Mouse (Mus musculus) CH12.LX (cell line): ENCODE measurements around the gene Col5a1. TPM values are rescaled to one million over a fixed set of nuclear protein-coding genes. Genes with fewer than 3 reads are reported as not detected.

Source experiments
- DNase-seq: peaks from one replicate; pipeline ENCODE4 v3.0.0-alpha.2; 2013; ENCODE audit errors: extremely low read depth
- H3K27ac ChIP-seq: 2 replicates; pipeline ENCODE4 v1.5.1; 2012; ENCODE audit warnings: low read depth, mild to moderate bottlenecking, control low read depth, moderate library complexity; ENCODE audit not compliant: insufficient read depth
- H3K27me3 ChIP-seq: replicated peaks from 2 replicates; pipeline ENCODE3; 2012; ENCODE audit warnings: inconsistent platforms
- H3K36me3 ChIP-seq, 2 experiments: replicated peaks in 1 of 2; 2 replicates each; pipeline versions ENCODE3 to v1.6.1; 2012; ENCODE audit warnings: inconsistent platforms in 1 of 2, low read length in 1 of 2, mild to moderate bottlenecking in 1 of 2, mixed read lengths in 1 of 2, moderate library complexity in 1 of 2; ENCODE audit not compliant: control insufficient read depth in 1 of 2, insufficient read depth in 1 of 2
- H3K4me1 ChIP-seq, 2 experiments: 2 replicates each; pipeline ENCODE4 v1.6.1; 2012; ENCODE audit warnings: inconsistent platforms in 1 of 2, moderate library complexity in 1 of 2; ENCODE audit not compliant: insufficient read depth in 2 of 2, control insufficient read depth in 1 of 2
- H3K4me2 ChIP-seq: 2 replicates; pipeline ENCODE4 v1.6.1; 2012; ENCODE audit warnings: low read depth, mild to moderate bottlenecking, control low read depth; ENCODE audit not compliant: poor library complexity, insufficient read depth, severe bottlenecking
- H3K4me3 ChIP-seq, 3 experiments: fragments of 150-350 bp in 1 of 3; sonication (generic) in 1 of 3; replicated peaks in 1 of 3; 2 replicates each; pipeline versions ENCODE3 to v1.5.1; 2011 to 2012; ENCODE audit warnings: low read depth in 2 of 3, low read length in 2 of 3, mild to moderate bottlenecking in 2 of 3, moderate library complexity in 2 of 3, control low read depth in 1 of 3, improper control_type of control experiment in 1 of 3, inconsistent platforms in 1 of 3, mixed read lengths in 1 of 3; ENCODE audit not compliant: poor library complexity in 1 of 3
- H3K79me2 ChIP-seq: replicated peaks from 2 replicates; pipeline ENCODE4 v1.6.1; 2012; ENCODE audit warnings: mild to moderate bottlenecking, moderate library complexity; ENCODE audit not compliant: control insufficient read depth, poor library complexity, insufficient read depth, severe bottlenecking; ENCODE audit errors: extremely low read depth
- H3K9ac ChIP-seq: 2 replicates; pipeline ENCODE4 v1.6.1; 2012; ENCODE audit warnings: low read depth, mild to moderate bottlenecking, control low read depth, moderate library complexity; ENCODE audit not compliant: insufficient read depth
- H3K9me3 ChIP-seq: replicated peaks from 2 replicates; pipeline ENCODE3; 2012; ENCODE audit warnings: low read length, inconsistent platforms, mixed read lengths
- BHLHE40 ChIP-seq: IDR thresholded peaks from 2 replicates; pipeline ENCODE4 v1.6.1; 2011; ENCODE audit warnings: mild to moderate bottlenecking, low read depth, low read length, improper control_type of control experiment
- E2F4 ChIP-seq: IDR thresholded peaks from 2 replicates; pipeline ENCODE4 v1.6.1; 2011; ENCODE audit warnings: low read depth, low read length, improper control_type of control experiment; ENCODE audit not compliant: insufficient replicate concordance
- JUND ChIP-seq: conservative IDR thresholded peaks from 2 replicates; pipeline ENCODE4 v1.6.1; 2011; ENCODE audit warnings: low read depth, low read length, improper control_type of control experiment
- KAT2A ChIP-seq: IDR thresholded peaks from 2 replicates; pipeline ENCODE4 v1.6.1; 2012; ENCODE audit warnings: low read length, improper control_type of control experiment, inconsistent platforms; ENCODE audit not compliant: insufficient replicate concordance
- MAFK ChIP-seq: IDR thresholded peaks from 2 replicates; pipeline ENCODE4 v1.6.1; 2011; ENCODE audit warnings: low read length, improper control_type of control experiment; ENCODE audit not compliant: insufficient replicate concordance
- MAX ChIP-seq: IDR thresholded peaks from 2 replicates; pipeline ENCODE4 v1.6.1; 2011; ENCODE audit warnings: low read length, improper control_type of control experiment
- NRF1 ChIP-seq: IDR thresholded peaks from 2 replicates; pipeline ENCODE4 v1.6.1; 2014; ENCODE audit warnings: low read depth, mild to moderate bottlenecking, inconsistent platforms, low read length, improper control_type of control experiment, moderate library complexity
- PAX5 ChIP-seq: IDR thresholded peaks from 2 replicates; pipeline ENCODE4 v1.6.1; 2012; ENCODE audit warnings: low read length, inconsistent platforms, mixed read lengths
- POLR2A ChIP-seq: IDR thresholded peaks from 2 replicates; pipeline ENCODE4 v1.6.1; 2011; ENCODE audit warnings: low read depth, mild to moderate bottlenecking, improper control_type of control experiment, low read length
- RAD21 ChIP-seq: IDR thresholded peaks from 2 replicates; pipeline ENCODE4 v1.6.1; 2011; ENCODE audit warnings: low read depth, mild to moderate bottlenecking, low read length, improper control_type of control experiment, moderate library complexity
- RCOR1 ChIP-seq: conservative IDR thresholded peaks from 2 replicates; pipeline ENCODE4 v1.6.1; 2012; ENCODE audit warnings: low read depth, mild to moderate bottlenecking, inconsistent platforms, low read length, improper control_type of control experiment
- SIN3A ChIP-seq: IDR thresholded peaks from 2 replicates; pipeline ENCODE4 v1.6.1; 2012; ENCODE audit warnings: low read length, improper control_type of control experiment, inconsistent platforms
- SMC3 ChIP-seq: IDR thresholded peaks from 2 replicates; pipeline ENCODE4 v1.6.1; 2011; ENCODE audit warnings: low read depth, low read length, improper control_type of control experiment
- UBTF ChIP-seq: IDR thresholded peaks from 2 replicates; pipeline ENCODE4 v1.6.1; 2012; ENCODE audit warnings: low read depth, mild to moderate bottlenecking, inconsistent platforms, low read length, improper control_type of control experiment, moderate library complexity
- USF2 ChIP-seq: conservative IDR thresholded peaks from 2 replicates; pipeline ENCODE4 v1.6.1; 2011; ENCODE audit warnings: low read depth, low read length, improper control_type of control experiment
- ZC3H11A ChIP-seq: IDR thresholded peaks from 2 replicates; pipeline ENCODE4 v1.6.1; 2012; ENCODE audit warnings: low read depth, mild to moderate bottlenecking, inconsistent platforms, low read length, improper control_type of control experiment
- ZNF384 ChIP-seq: IDR thresholded peaks from 2 replicates; pipeline ENCODE4 v1.6.1; 2012; ENCODE audit warnings: low read depth, low read length, improper control_type of control experiment, inconsistent platforms
- dilution Hi-C: fragments of 300-500 bp; cut with MboI; formaldehyde crosslinking; loops from 2 replicates; pipeline ENCODE4 v1.14.3; 2020; ENCODE audit warnings: low sequenced_read_pairs; ENCODE audit not compliant: extremely low pct_unique_long_range_greater_than_20kb, extremely low pct_ligation_motif_present
- in situ Hi-C: fragments of 300-500 bp; cut with MboI; formaldehyde crosslinking; loops from 3 replicates; pipeline ENCODE4 v1.14.3; 2019; ENCODE audit warnings: low sequenced_read_pairs, low pct_ligation_motif_present, low pct_unique_long_range_greater_than_20kb, mixed read lengths
- polyA plus RNA-seq: library from polyadenylated mRNA; unstranded; fragments of >175 nt; gene quantifications from 2 replicates; pipeline ENCODE4 v1.2.1, GENCODE M21; 2012; ENCODE audit warnings: low read depth; ENCODE audit not compliant: insufficient read length
- total RNA-seq, 2 experiments: library from RNA; depleted of rRNA; stranded (reverse); fragments of 300-350 nt in 1 of 2; fragments of >200 nt in 1 of 2; gene quantifications; 2 replicates each; pipeline ENCODE4 v1.2.3; 2012 to 2014

Col5a1 gene
- total and polyA plus RNA-seq, 3 experiments: 0.04 TPM; not detected in 2

GRCm38 (mm10) chr2:27876724-27877504 lies 9.3 kb upstream of the Col5a1 start:
- Histone ChIP-seq H3K9ac (no peak overlapping the region), H3K4me1 (no peaks in the 10 kb centered on the region), H3K27ac (no peak overlapping the region), H3K9me3 (peaks cover 6% of the 10 kb centered on the region), H3K36me3 (no peaks in the 10 kb centered on the region), H3K27me3 (peaks cover 91% of the 10 kb centered on the region), H3K79me2 (no peaks in the 10 kb centered on the region), H3K4me3 (no peak overlapping the region), H3K4me2 (no peak overlapping the region)
- in situ Hi-C loops: no loop called here
- DNase-seq: no peak
- dilution Hi-C loops: no loop called here
- TF ChIP-seq RAD21 (no peak), BHLHE40 (no peak), NRF1 (no peak), RCOR1 (no peak), KAT2A (no peak), ZNF384 (no peak), SIN3A (no peak), SMC3 (no peak), MAX (no peak), POLR2A (no peak), JUND (no peak)

GRCm38 (mm10) chr2:27878066-27878465 lies 8.2 kb upstream of the Col5a1 start:
- in situ Hi-C loops (no loop called here), dilution Hi-C loops (no loop called here)
- H3K27ac ChIP-seq: no peak overlapping the region
- H3K36me3 ChIP-seq: no peaks in the 10 kb centered on the region
- peaks cover 6% of the 10 kb centered on the region for H3K9me3 ChIP-seq
- no peak for DNase-seq
- H3K27me3 ChIP-seq: peaks cover 91% of the 10 kb centered on the region
- no peaks in the 10 kb centered on the region for H3K79me2 ChIP-seq
- no peak overlapping the region for H3K4me3 ChIP-seq
- no peaks in the 10 kb centered on the region for H3K4me1 ChIP-seq
- TF ChIP-seq USF2 (no peak), UBTF (no peak), MAFK (no peak), BHLHE40 (no peak), JUND (no peak), PAX5 (no peak), ZC3H11A (no peak), KAT2A (no peak), E2F4 (no peak), RCOR1 (no peak)
- TF ChIP-seq, all 38 proteins: peak for 0
- H3K4me2 ChIP-seq: no peak overlapping the region
- H3K9ac ChIP-seq: no peak overlapping the region
